Mouse (Mus musculus): ENCODE results near the gene Myt1l. TPM values are rescaled to one million over a fixed set of nuclear protein-coding genes. Genes with fewer than 3 reads are reported as not detected.

Gene Myt1l
- 0.01 and 0.11 TPM in 2 replicates for polyA plus RNA-seq (2012; rRNA removed; ENCODE audit: low replicate concordance)

GRCm38 (mm10) chr12:29528031-29528771 lies at the start of gene Myt1l:
TSS of gene Myt1l (plus strand) at chr12:29528384.

GRCm38 (mm10) chr12:29937308-29937707 lies 409.1 kb downstream of the Myt1l start, which contains the start of gene Pxdn:
TSS of gene Pxdn (plus strand) at chr12:29937608.

All from duodenum, adult 2 months (tissue).